Mouse (Mus musculus) thymus, adult 2 months (tissue): ENCODE data around the gene Rd3.

Source experiments
- CTCF ChIP-seq: fragments of 200-500 bp; IDR thresholded peaks from 2 replicates; pipeline ENCODE4 v1.5.1; 2012; ENCODE audit warnings: mild to moderate bottlenecking, control low read depth, low read length, moderate library complexity, borderline replicate concordance; ENCODE audit not compliant: control insufficient read depth, poor library complexity, insufficient read depth; ENCODE audit errors: extremely low read depth
- POLR2A ChIP-seq: fragments of 200-500 bp; IDR thresholded peaks from 2 replicates; pipeline ENCODE4 v1.6.1; 2012; ENCODE audit warnings: mild to moderate bottlenecking, low read length, control low read depth, moderate library complexity; ENCODE audit not compliant: control insufficient read depth, poor library complexity, insufficient read depth; ENCODE audit errors: extremely low read depth

DNA sequence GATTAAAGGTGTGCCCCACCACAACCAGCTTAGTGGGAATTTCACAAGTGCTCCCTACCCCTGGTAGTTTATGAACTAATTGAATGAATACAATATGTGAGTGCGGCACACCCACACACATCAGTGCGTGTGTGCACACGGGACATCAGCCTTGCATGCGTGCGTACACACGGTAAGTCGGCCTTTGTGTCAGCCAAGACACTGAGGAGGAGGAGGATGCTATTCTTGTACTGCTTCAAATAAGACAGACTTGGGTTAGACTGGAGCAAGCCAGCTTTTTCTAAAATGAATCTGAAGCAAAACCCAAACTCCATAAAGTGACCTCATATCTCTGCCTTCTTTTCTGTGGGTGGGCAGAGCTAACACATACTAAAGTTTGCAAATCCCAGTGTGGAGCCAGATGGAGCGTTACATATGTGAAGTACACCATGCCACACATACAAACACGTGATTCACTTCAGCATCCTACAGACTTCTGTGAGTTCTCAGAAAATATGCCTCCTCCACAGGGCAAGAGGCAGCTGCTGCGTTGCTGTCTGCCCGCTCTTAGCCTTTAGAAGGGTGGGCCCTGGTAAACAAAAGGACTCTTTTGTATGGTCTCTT is 24.3 kb upstream of the Rd3 start:
- TF ChIP-seq POLR2A (no peak), CTCF (no peak)
